Mouse (Mus musculus): ENCODE measurements at regions not wholly inside any gene's neighbourhood (a gene's known extent, or its start where the extent isn't known, plus 50 kb on each side); places are given as distances from the start of the nearest gene placed in this dataset.

GRCm38 (mm10) chr8:102845362-102845761 lies 59.9 kb upstream of the Cdh11 start:
- no peak for DNase-seq (ENCODE audit: low spot score)

- no peak for DNase-seq (ENCODE audit: low spot score)
These were observed 74.6 kb upstream of the Cdh11 start for GRCm38 (mm10) chr8:102860021-102860420.

DNA sequence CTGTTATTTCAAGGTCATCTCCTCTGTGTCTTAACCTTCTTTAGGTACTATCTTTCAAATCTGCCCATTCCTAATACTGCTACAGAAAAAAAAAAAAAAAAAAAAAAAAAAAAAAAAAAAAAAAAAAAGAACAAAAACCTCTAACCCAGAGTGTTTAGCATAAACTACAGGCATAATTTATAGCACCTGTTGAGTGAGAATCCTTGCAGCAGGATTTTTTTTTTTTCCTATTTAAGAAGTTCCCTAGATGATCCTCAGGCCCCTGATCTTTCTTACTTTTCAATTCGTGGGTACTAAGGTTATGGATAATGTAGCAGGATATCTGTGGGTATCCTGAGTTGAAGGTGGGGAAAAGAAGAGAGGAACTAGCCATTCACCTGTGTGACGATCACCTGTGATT lies 114.1 kb upstream of the Cdh11 start:
- DNase-seq (ENCODE audit: low spot score): no peak

DNA sequence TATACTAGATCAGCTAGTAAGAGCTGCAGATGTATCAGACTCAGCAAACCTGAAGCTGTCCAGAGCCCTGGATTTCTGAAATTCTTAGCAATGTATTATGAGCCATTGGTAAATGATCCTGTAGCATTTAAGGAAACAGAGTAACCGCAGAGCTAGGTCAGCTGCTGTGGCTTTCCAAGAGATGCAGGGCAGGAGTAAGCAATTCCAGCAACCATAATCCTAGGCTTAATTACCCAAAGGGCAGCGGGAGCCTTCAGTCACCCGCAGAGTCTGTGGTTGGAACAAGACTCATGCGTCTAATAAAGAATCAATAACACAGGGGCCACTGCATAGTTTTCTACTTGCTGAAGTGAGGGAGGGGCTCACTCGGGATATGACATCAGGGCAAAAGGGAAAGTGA lies 115.2 kb upstream of the Cdh11 start:
- no peak for DNase-seq (ENCODE audit: low spot score)

DNA sequence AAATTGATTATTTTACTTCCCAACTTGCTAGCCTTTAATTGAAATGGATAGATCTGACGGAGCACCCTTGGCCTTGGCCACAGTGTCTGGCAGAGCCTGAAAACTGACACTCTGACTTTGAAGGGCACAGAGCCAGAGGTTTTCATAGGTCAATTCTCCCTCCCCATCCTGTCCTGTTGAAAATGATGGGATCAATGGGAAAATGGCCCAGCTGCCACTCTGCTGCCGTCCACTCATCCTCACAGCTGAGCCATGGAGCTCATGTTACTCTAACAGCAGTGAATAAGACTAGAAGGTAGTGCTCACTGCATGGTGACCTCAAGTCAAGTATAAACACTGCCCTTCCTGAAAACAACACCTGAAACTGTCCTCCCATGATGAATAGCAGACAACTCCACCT lies 122.0 kb upstream of the Cdh11 start:
- no peak for DNase-seq (ENCODE audit: low spot score)

GRCm38 (mm10) chr8:102931342-102931835 lies 145.9 kb upstream of the Cdh11 start:
- DNase-seq (ENCODE audit: low spot score): no peak

- DNase-seq (ENCODE audit: low spot score): no peak
These were observed 153.3 kb upstream of the Cdh11 start for GRCm38 (mm10) chr8:102938771-102939170.

DNA sequence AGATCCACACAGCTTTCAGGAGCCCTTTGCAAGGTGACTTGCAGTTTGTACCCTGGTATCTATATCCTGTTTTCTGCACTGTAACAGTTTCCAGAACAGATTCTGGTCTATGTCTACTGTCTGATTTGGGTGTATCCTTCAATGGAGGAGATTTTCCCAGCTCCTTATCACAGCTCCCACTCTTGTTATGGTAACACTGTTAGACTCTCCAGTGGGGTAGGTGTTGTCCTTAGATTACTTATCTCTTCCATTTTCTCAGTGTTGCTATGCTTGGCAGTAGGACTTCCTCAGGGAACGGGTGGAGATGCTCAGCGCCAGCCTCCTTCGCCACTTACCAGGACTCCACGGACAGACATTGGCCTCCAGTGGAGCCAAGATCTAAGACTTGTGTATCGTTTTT lies 160.1 kb upstream of the Cdh11 start:
- no peak for DNase-seq (ENCODE audit: low spot score)

DNA sequence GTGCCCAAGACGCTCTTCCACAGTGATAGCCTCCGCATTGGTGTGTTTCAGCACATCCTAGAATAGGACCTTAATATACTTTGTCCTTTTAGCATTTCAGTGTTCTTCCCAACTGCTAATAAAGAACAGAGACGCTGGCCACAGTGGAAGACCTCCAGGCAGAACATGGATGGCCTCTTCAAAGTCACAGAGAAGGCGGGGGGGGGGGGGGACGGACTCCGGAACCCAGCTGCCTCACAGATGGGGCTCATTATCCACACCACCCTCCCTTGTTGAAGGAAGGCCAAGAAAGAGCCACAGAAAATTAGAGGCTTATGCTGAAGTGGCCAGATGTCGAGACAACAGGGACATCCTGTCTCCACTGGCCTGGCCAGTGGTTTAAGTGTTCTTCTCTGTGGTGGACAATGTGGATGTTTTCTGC lies 192.7 kb upstream of the Cdh11 start:
- DNase-seq (ENCODE audit: low spot score): no peak

GRCm38 (mm10) chr8:102983220-102983909 lies 197.9 kb upstream of the Cdh11 start:
- no peak for DNase-seq (ENCODE audit: low spot score)

- DNase-seq (ENCODE audit: low spot score): no peak
These were observed 198.4 kb upstream of the Cdh11 start for GRCm38 (mm10) chr8:102983910-102984225.

GRCm38 (mm10) chr8:103007284-103007984 lies 222.0 kb upstream of the Cdh11 start:
- no peak for DNase-seq (ENCODE audit: low spot score)

GRCm38 (mm10) chr8:103019121-103019520 lies 233.7 kb upstream of the Cdh11 start:
- peak; percentile 31 for DNase-seq (ENCODE audit: low spot score)

GRCm38 (mm10) chr8:103023237-103023636 lies 237.8 kb upstream of the Cdh11 start:
- DNase-seq (ENCODE audit: low spot score): no peak

- no peak for DNase-seq (ENCODE audit: low spot score)
These were observed 246.3 kb upstream of the Cdh11 start for GRCm38 (mm10) chr8:103031708-103032107.

DNA sequence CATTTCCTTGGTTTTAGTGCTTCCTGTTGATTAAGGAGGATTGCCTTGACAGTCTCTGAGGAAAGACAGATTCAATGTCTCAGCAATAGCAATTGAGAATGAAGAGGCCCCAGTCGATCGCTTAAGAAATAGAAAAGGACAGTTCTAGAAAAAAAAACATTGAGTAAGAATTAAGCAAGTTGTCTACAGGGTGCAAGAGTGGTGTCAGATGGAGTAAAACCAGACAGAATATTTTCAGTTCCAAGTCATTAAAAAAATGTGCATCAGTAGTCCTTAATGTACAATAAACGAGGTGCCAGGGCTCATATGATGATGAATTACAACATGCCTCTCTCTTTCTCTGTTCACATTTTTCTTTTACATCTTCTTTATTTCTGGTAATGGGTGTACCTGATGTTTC lies 248.5 kb upstream of the Cdh11 start:
- DNase-seq (ENCODE audit: low spot score): no peak

DNA sequence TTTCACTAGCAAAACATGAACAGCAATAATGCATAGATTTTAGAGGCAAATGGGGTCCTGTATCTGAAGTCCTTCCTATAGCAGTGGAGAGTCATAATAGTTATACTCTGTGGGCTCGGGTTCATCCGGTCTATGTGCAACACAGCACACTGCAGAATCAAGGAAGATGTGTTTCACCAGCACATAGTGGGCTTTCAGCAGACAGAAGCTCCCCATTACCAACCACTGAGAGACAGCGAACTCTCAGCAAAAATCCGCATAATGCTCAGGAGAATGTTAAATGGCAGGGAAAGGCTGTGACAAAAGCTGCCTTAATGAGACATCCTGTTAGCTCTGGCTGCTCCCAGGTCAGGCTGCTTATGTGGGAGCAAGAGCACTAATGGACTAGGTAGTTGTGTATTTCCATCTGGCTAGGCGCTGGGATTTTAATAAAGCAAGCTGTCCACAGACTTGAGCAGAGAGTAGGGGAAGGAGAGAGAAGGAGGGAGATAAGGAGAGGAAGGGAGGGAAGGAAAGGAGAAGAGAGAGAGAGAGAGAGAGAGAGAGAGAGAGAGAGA lies 286.7 kb upstream of the Cdh11 start:
- DNase-seq (ENCODE audit: low spot score): no peak

GRCm38 (mm10) chr8:103072646-103073045 lies 287.2 kb upstream of the Cdh11 start:
- no peak for DNase-seq (ENCODE audit: low spot score)

GRCm38 (mm10) chr8:103078559-103078958 lies 293.1 kb upstream of the Cdh11 start:
- no peak for DNase-seq (ENCODE audit: low spot score)

DNA sequence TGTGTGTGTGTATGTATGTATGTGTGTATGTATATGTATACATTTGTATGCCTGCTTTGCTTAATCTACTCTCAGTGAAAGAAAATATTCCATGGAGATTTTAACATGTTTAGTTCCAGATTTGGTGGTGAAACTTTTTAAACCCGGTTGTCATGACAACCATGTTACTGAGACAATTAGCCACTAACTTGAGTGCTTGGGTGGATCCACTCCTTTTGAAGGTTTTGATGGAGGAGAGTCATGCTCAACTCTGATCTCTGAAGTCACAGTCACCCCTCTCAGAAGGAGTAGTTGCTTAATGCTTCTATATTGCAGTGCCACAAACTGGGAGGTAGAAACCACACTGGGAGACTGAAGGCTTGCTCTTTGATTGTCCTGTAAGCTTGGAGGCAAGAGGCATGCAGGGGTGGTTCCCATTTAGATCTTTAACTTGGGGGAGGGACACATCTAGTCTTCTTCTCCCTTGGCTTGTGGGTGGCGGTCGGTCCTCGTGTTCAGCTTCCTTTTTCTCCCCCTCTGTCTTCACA lies 301.6 kb upstream of the Cdh11 start:
- DNase-seq (ENCODE audit: low spot score): no peak

DNA sequence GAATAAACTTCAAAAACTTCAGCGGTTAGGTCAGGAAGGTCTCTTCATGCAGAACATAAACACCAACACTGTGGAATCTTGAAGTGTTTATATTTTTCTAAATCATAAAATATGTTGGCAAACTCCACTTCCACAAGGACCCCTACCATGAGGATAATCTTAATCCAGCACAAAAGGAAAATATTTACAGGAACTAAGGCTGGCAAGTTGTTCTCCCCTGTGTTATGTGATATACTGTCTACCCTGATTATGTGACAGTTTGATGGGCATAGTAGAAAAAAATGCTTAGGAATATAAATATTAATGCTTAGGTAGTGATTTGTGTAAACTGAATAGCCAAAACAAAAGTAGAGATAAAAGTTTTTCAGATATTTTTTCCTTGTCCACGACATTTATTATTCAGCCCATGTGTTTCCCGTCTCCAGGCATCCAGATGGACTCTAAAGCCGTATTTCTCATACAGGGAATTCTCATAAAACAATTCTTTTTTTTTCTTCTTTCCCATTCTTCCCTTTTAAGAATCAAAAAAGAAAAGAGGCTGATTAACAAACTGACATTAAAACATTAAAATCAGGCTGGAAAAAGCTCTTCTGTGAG lies 311.2 kb upstream of the Cdh11 start:
- no peak for DNase-seq (ENCODE audit: low spot score)

- DNase-seq (ENCODE audit: low spot score): no peak
These were observed 340.1 kb upstream of the Cdh11 start for GRCm38 (mm10) chr8:103125581-103125980.

DNA sequence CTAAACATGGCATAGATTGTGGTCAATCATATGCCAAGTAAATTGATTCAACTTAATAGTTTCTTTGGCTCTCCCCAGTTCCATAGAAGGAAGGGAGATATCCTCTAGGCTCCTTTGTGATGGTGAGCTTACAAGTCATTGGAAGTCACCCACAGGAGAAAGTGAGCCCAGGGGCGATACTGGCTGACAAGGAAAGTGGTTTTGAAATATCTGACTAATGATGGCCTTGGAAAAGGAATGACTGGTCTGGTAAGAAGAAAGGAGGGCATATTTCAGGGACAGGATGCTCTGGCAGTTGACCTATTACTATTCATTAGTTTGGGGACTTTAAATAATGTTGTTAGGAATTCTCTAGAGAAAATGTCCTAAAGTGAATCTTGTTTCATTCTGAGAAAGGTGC lies 352.7 kb upstream of the Cdh11 start:
- DNase-seq (ENCODE audit: low spot score): no peak

All from ovary, adult 18-20 months (tissue).